Mouse (Mus musculus): ENCODE data around the gene Rnf223.

DNA sequence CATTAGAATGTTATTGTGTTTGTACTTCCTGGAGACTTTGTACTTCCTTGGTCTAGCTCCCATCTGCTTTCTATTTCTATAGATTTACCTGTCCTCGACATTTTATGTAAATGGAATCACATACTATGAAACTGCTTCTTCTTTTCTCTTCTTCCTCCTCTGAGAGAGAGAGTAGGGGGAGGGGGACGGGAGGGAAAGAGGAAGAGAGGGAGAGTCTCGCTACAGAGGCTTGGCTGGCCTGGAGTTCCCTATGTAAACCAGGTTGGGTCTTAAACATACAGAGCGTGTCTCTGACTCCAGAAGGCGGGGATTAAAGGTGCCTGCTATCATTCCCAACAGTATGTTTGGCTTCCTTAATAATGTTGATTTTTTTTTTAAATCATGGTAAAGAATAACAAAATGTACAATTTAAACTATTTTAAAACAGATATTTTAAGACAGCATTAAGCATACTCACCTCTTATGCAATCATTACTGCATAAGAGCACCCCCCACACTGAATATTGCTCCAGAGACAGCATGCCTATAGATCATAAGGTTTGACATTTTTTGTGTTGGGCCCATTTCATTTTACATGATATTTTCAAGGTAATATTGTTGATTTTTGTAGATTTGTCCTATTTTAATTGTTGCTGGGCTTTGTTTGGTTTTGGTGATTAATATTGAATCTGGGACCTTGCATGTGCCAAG, 42.8 kb upstream of the Rnf223 start:
- TF ChIP-seq POLR2A (IDR thresholded peaks at IDR 0.05; ENCODE audit: low read depth, low read length) (no peak), CTCF (conservative IDR thresholded peaks at IDR 0.05; ENCODE audit: insufficient read depth, insufficient read length, low read depth, low read length) (no peak)
